18 mouse cellular contexts compared by ENCODE assay signal in genomic region chr2:41417290-41417689, GRCm38 (mm10).
"Had no signal": no experiment of that assay in that cellular context is flagged by ENCODE, and none has a peak within 500 bp of the region (broad histone marks: within the 10 kb centered on the region; RNA-seq: fewer than 3 reads in every experiment).

No protein-coding gene starts in this region.

- ATAC-seq: midbrain, embryonic 13.5 days; midbrain, embryonic 16.5 days had no signal

- H3K27me3 ChIP-seq: midbrain, embryonic 13.5 days; neural tube, embryonic 13.5 days; neural tube, embryonic 15.5 days had no signal

- H3K36me3 ChIP-seq: midbrain, embryonic 10.5 days; midbrain, embryonic 13.5 days; neural tube, embryonic 13.5 days; neural tube, embryonic 15.5 days had no signal

- H3K9me3 ChIP-seq: midbrain, embryonic 10.5 days; midbrain, embryonic 13.5 days; neural tube, embryonic 13.5 days; neural tube, embryonic 15.5 days had no signal

- DNase-seq: lung, adult 18-20 months; lung, embryonic 14.5 days; lung, postnatal 10 days; lung, postnatal 4 days; retina, postnatal 1 day; right cerebral cortex, adult 18-20 months; right cerebral cortex, postnatal 25 days; right cerebral cortex, postnatal 4 days; spleen, adult 18-20 months; thymus, adult 18-20 months; thymus, postnatal 14 days; thymus, postnatal 36 days had no signal

- H3K4me2 ChIP-seq: lung, embryonic 14.5 days; midbrain, embryonic 13.5 days; neural tube, embryonic 13.5 days; neural tube, embryonic 15.5 days had no signal

- H3K27ac ChIP-seq: midbrain, embryonic 10.5 days; midbrain, embryonic 13.5 days; neural tube, embryonic 13.5 days; neural tube, embryonic 15.5 days had no signal

- H3K4me3 ChIP-seq: midbrain, embryonic 10.5 days; midbrain, embryonic 13.5 days; myocyte; neural tube, embryonic 13.5 days; neural tube, embryonic 15.5 days had no signal

- H3K4me1 ChIP-seq: midbrain, embryonic 10.5 days; midbrain, embryonic 13.5 days; neural tube, embryonic 13.5 days; neural tube, embryonic 15.5 days had no signal

- H3K9ac ChIP-seq: lung, embryonic 14.5 days; midbrain, embryonic 13.5 days; neural tube, embryonic 13.5 days; neural tube, embryonic 15.5 days had no signal
